Mouse (Mus musculus) colon, adult 2 months (tissue): Measurements from ENCODE around the gene Notum. TPM values are rescaled to one million over a fixed set of nuclear protein-coding genes. Genes with fewer than 3 reads are reported as not detected.

Experiments
- polyA plus RNA-seq: library from polyadenylated mRNA; depleted of rRNA; stranded (reverse); fragments of >200 nt; gene quantifications from 2 replicates; pipeline ENCODE4 v1.2.3, GENCODE M21; 2012; rRNA removed

Notum gene
- 0.80 and 0.83 TPM in 2 replicates for polyA plus RNA-seq

GRCm38 (mm10) chr11:120661076-120661460 lies at the start of gene Notum:
TSS of gene Notum (minus strand) at chr11:120661175.

GRCm38 (mm10) chr11:120672687-120673593 lies 12.0 kb upstream of the Notum start, which contains the start of gene Aspscr1:
TSS of gene Aspscr1 (plus strand) at chr11:120672973.

GRCm38 (mm10) chr11:120648001-120648476 lies 12.9 kb downstream of the Notum start, which contains the start of gene Myadml2:
TSS of gene Myadml2 (minus strand) at chr11:120648158.

GRCm38 (mm10) chr11:120643601-120643987 lies 17.4 kb downstream of the Notum start, which contains the start of gene Pycr1:
TSS of gene Pycr1 (minus strand) at chr11:120643769.

GRCm38 (mm10) chr11:120633520-120634343 lies 27.2 kb downstream of the Notum start, which contains the start of gene Mafg:
TSS of gene Mafg (minus strand) at chr11:120633600.

GRCm38 (mm10) chr11:120625152-120625775 lies 35.7 kb downstream of the Notum start, which contains the start of gene Sirt7:
TSS of gene Sirt7 (minus strand) at chr11:120625240.

GRCm38 (mm10) chr11:120617519-120618112 lies 43.4 kb downstream of the Notum start, which contains the start of gene Pcyt2:
TSS of gene Pcyt2 (minus strand) at chr11:120617936.

GRCm38 (mm10) chr11:120608241-120609034 lies 52.5 kb downstream of the Notum start, which contains the start of gene Npb:
TSS of gene Npb (plus strand) at chr11:120608477.

Other genes starting within 250 kb of the Notum start
- gene Nploc4, start 223.5 kb downstream of the Notum start, polyA plus RNA-seq, result 62.4 and 84.3 TPM in 2 replicates
- gene Tspan10, start 218.5 kb downstream of the Notum start, polyA plus RNA-seq, result 0.19 and 0.41 TPM in 2 replicates
- gene Pde6g, start 207.7 kb downstream of the Notum start, polyA plus RNA-seq, result 0.55 and 0.56 TPM in 2 replicates
- gene Oxld1, start 203.1 kb downstream of the Notum start, polyA plus RNA-seq, result 25.9 and 35.8 TPM in 2 replicates
- 9.6 and 10.4 TPM in 2 replicates for gene Ccdc137, start 203.1 kb downstream of the Notum start, polyA plus RNA-seq
- 23.7 and 24.4 TPM in 2 replicates for gene Arl16, start 193.6 kb downstream of the Notum start, polyA plus RNA-seq
- 196 and 363 TPM in 2 replicates for gene Mrpl12, start 176.6 kb downstream of the Notum start, polyA plus RNA-seq
- gene Slc25a10, start 169.3 kb downstream of the Notum start, polyA plus RNA-seq, result 357 and 440 TPM in 2 replicates
- gene Gcgr, start 130.5 kb downstream of the Notum start, polyA plus RNA-seq, result 0.35 and 0.95 TPM in 2 replicates
- gene Mcrip1, start 111.4 kb downstream of the Notum start, polyA plus RNA-seq, result 51.3 and 59.4 TPM in 2 replicates
- gene Ppp1r27, start 110.0 kb downstream of the Notum start, polyA plus RNA-seq, result 0.22 TPM in 1 of 2 replicates, not detected in the other
- gene P4hb, start 87.9 kb downstream of the Notum start, polyA plus RNA-seq, result 238 and 254 TPM in 2 replicates
- gene Arhgdia, start 79.6 kb downstream of the Notum start, polyA plus RNA-seq, result 643 and 823 TPM in 2 replicates
- gene Alyref, start 62.8 kb downstream of the Notum start, polyA plus RNA-seq, result 25.4 and 31.6 TPM in 2 replicates
- gene Anapc11, start 62.8 kb downstream of the Notum start, polyA plus RNA-seq, result 119 and 133 TPM in 2 replicates
- 5.5 and 6.3 TPM in 2 replicates for gene Npb, start 52.7 kb downstream of the Notum start, polyA plus RNA-seq
- gene Pcyt2, start 43.2 kb downstream of the Notum start, polyA plus RNA-seq, result 325 and 389 TPM in 2 replicates
- 109 and 125 TPM in 2 replicates for gene Sirt7, start 35.9 kb downstream of the Notum start, polyA plus RNA-seq
- gene Mafg, start 27.6 kb downstream of the Notum start, polyA plus RNA-seq, result 32.4 and 38.3 TPM in 2 replicates
- 30.3 and 39.3 TPM in 2 replicates for gene Pycr1, start 17.4 kb downstream of the Notum start, polyA plus RNA-seq
- gene Myadml2, start 13.0 kb downstream of the Notum start, polyA plus RNA-seq, result 0.13 and 0.42 TPM in 2 replicates
- 93.2 and 102 TPM in 2 replicates for gene Aspscr1, start 11.8 kb upstream of the Notum start, polyA plus RNA-seq
- gene Cenpx, start 52.6 kb upstream of the Notum start, polyA plus RNA-seq, result 73.6 and 85.1 TPM in 2 replicates
- gene Lrrc45, start 52.8 kb upstream of the Notum start, polyA plus RNA-seq, result 39.0 and 42.1 TPM in 2 replicates
- 18.7 and 26.9 TPM in 2 replicates for gene Rac3, start 60.3 kb upstream of the Notum start, polyA plus RNA-seq
- 198 and 220 TPM in 2 replicates for gene Dcxr, start 66.1 kb upstream of the Notum start, polyA plus RNA-seq
- gene Cbr2, start 70.9 kb upstream of the Notum start, polyA plus RNA-seq, result 100 and 126 TPM in 2 replicates
- 1.5 and 3.1 TPM in 2 replicates for gene Hmga1b, start 101.6 kb upstream of the Notum start, polyA plus RNA-seq
- gene Rfng, start 123.0 kb upstream of the Notum start, polyA plus RNA-seq, result 61.7 and 67.2 TPM in 2 replicates
- gene Gps1, start 123.1 kb upstream of the Notum start, polyA plus RNA-seq, result 119 and 127 TPM in 2 replicates
- gene Dus1l, start 135.2 kb upstream of the Notum start, polyA plus RNA-seq, result 36.2 and 39.8 TPM in 2 replicates
- gene Fasn, start 163.4 kb upstream of the Notum start, polyA plus RNA-seq, result 355 and 470 TPM in 2 replicates